Mouse (Mus musculus) frontal cortex, postnatal 36 days (tissue): Measurements from ENCODE around the gene Papss1.
"Not testable (repeated sequence)": the region's sequence is repeated elsewhere in the genome, so short reads cannot be mapped to it uniquely, and the experiment has no call there.

Experiments used
- DNase-seq, 2 experiments: peaks; one replicate each; pipeline ENCODE4 v3.0.0; 2022; ENCODE audit warnings: low spot score in 2 of 2

Gene Papss1

GRCm38 (mm10) chr3:131564430-131565256, at the start of gene Papss1:
Papss1 (plus strand) TSS chr3:131564768.
- peak; percentile 100 for DNase-seq

GRCm38 (mm10) chr3:131516332-131516999, 48.1 kb upstream of the Papss1 start:
- DNase-seq, result no peak

GRCm38 (mm10) chr3:131517756-131518155, 46.8 kb upstream of the Papss1 start:
- DNase-seq, result no peak

- DNase-seq, result no peak
Observed at GRCm38 (mm10) chr3:131521206-131521605, 43.4 kb upstream of the Papss1 start.

- no peak for DNase-seq
Observed at GRCm38 (mm10) chr3:131522243-131522642, 42.3 kb upstream of the Papss1 start.

- DNase-seq, result no peak
Observed at GRCm38 (mm10) chr3:131523749-131524148, 40.8 kb upstream of the Papss1 start.

GRCm38 (mm10) chr3:131524210-131524609, 40.4 kb upstream of the Papss1 start:
- DNase-seq, result no peak

- DNase-seq, result peak; percentile 15 to 31
Observed at GRCm38 (mm10) chr3:131524779-131525178, 39.8 kb upstream of the Papss1 start.

- no peak for DNase-seq
Observed at GRCm38 (mm10) chr3:131525229-131525628, 39.3 kb upstream of the Papss1 start.

GRCm38 (mm10) chr3:131541244-131541942, 23.2 kb upstream of the Papss1 start:
- DNase-seq, result no peak

- DNase-seq, result not testable (repeated sequence)
Observed at GRCm38 (mm10) chr3:131547562-131547961, 17.0 kb upstream of the Papss1 start.

- no peak for DNase-seq
Observed at GRCm38 (mm10) chr3:131550046-131550445, 14.5 kb upstream of the Papss1 start.

GRCm38 (mm10) chr3:131552349-131553254, 12.0 kb upstream of the Papss1 start:
- DNase-seq, result peak in 1 of 2 experiments; percentile 49

- DNase-seq, result no peak
Observed at GRCm38 (mm10) chr3:131555771-131556170, 8.8 kb upstream of the Papss1 start.

GRCm38 (mm10) chr3:131561591-131561990, 3.0 kb upstream of the Papss1 start:
- no peak for DNase-seq

GRCm38 (mm10) chr3:131565257-131565610, 666 bp downstream of the Papss1 start:
- DNase-seq, result no peak

GRCm38 (mm10) chr3:131566281-131566680, 1.7 kb downstream of the Papss1 start:
- no peak for DNase-seq

- DNase-seq, result no peak
Observed at GRCm38 (mm10) chr3:131570506-131570905, 5.9 kb downstream of the Papss1 start.

- no peak for DNase-seq
Observed at GRCm38 (mm10) chr3:131573555-131573954, 9.0 kb downstream of the Papss1 start.

GRCm38 (mm10) chr3:131578434-131579104, 14.0 kb downstream of the Papss1 start:
- DNase-seq, result no peak

- DNase-seq, result no peak
Observed at GRCm38 (mm10) chr3:131580040-131580439, 15.5 kb downstream of the Papss1 start.
